Mouse (Mus musculus) adrenal gland, postnatal 36 days (tissue): Measurements from ENCODE around the gene Slc13a5. TPM values are rescaled to one million over a fixed set of nuclear protein-coding genes. Genes with fewer than 3 reads are reported as not detected.

Source experiments
- DNase-seq, 2 experiments: peaks; one replicate each; pipeline ENCODE4 v3.0.0; 2021; ENCODE audit warnings: mixed read lengths in 1 of 2
- total RNA-seq, 2 experiments: library from RNA; stranded (reverse); gene quantifications; 2 replicates each; pipeline ENCODE4 v1.2.3; 2021

The Slc13a5 gene
- total RNA-seq, 2 experiments from 2014 or later, result 0.07 to 0.17 TPM

GRCm38 (mm10) chr11:72265483-72265882, 1.5 kb downstream of the Slc13a5 start:
- DNase-seq, result peak; percentile 29 to 51

GRCm38 (mm10) chr11:72256441-72256840, 10.6 kb downstream of the Slc13a5 start:
- no peak for DNase-seq

DNA sequence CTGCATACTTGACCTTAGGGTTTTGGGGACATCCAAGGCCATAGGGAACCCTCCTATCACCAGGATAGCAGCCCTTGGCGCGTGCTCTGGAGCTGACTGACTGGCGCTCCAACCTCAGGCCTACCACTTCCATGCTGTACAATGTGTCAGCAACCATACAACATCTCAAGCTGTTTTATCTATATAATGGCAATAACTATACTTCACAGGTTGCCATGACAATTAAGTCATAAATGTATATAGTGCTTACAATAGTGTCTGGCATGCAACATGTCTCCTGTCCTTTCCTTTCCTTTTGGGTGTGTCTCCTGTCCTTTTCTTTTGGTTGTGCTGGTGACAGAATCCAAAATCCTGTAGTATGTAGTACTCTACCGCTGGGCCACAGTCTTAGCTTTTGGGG, 11.4 kb downstream of the Slc13a5 start:
- no peak for DNase-seq

DNA sequence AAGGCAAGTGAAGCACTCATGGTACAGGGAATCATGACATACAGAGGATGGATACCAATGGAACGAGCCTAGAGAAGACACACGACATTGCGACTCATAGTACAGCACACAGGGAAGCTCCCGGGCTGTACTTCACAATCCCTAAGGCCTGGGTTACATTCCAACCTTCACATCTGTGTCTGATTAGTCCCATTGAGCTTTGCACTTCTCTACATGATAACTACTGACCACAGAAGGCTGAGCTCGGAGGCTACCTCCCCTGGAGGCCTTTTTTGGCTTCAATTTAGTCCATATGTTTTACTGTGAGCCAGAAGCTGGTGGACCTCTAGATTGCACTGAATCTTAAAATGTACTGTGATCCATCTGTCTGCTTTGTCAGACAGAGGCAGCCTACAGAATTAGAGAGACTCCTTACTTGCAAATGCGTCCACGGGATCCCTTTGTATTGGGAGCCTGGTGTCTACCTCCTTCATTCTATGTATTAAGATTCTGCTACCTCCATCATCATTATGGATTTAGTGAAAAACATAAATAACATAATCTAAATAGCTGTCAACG, 21.7 kb downstream of the Slc13a5 start:
- DNase-seq, result no peak

DNA sequence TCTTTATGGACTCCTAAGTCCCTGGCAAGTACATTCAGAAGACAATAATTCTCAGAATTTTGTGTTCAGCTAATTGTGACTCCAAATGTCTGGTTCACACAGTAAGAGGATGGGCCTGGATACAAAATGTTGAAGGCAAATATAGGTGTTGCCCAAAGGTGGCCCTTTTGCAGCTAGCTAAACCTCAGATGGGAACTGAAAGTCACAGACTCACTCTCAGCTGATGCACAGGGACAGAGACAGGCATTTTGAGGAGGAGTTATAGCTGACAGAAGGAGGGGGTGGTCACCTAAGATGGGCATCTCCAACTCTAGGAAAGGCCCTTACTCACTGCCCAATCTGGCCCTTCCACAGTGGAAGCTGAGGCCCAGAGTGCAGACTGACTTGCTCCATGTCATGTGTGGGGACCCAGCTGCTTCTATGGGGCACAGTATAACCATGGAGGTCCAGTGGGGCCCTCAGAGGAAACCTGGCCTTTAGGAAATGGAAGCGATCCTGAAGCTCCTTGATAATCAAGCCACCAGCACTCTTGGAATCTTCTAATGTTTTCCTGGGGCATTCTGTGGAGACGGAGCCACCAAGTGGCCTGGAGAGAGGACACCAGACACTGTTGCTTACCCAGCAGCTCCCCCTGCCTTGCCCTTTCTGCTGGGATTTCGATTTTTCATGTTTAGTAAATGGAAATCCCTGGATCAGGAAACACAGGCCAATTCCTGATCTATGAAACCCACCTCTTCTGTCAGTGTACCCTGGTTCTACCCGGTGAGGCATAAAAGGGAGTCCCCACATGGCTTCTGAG, 26.8 kb downstream of the Slc13a5 start:
- no peak for DNase-seq

- peak in 1 of 2 experiments; percentile 10 for DNase-seq
Observed at GRCm38 (mm10) chr11:72234013-72234412, 33.0 kb downstream of the Slc13a5 start.

GRCm38 (mm10) chr11:72232991-72233390, 34.0 kb downstream of the Slc13a5 start:
- no peak for DNase-seq

- no peak for DNase-seq
Observed at GRCm38 (mm10) chr11:72232068-72232467, 35.0 kb downstream of the Slc13a5 start.

GRCm38 (mm10) chr11:72228513-72228912, 38.5 kb downstream of the Slc13a5 start:
- no peak for DNase-seq

DNA sequence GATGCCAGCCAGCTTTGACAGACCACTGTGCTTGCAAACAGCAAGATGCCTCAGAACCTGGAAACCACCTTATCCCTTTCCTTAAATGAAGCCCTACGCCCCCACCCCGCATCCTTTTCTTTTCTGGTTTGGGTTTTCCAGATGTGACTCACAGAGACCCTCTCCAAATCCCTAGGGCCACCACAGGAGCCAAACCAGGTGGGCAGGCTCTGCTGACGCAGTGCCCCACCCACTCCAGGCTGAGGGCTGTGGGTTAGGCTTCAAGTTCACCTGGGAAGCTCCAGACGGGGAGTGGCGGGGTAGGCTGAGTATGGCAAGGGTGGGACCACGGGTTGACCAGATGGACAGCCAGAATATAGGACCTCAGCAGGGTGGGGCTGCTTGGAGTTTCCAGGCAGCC, 40.1 kb downstream of the Slc13a5 start:
- DNase-seq, result no peak

- no peak for DNase-seq
Observed at GRCm38 (mm10) chr11:72226020-72226791, 40.8 kb downstream of the Slc13a5 start.

GRCm38 (mm10) chr11:72224865-72225264, 42.2 kb downstream of the Slc13a5 start:
- DNase-seq, result peak; percentile 75 to 77

DNA sequence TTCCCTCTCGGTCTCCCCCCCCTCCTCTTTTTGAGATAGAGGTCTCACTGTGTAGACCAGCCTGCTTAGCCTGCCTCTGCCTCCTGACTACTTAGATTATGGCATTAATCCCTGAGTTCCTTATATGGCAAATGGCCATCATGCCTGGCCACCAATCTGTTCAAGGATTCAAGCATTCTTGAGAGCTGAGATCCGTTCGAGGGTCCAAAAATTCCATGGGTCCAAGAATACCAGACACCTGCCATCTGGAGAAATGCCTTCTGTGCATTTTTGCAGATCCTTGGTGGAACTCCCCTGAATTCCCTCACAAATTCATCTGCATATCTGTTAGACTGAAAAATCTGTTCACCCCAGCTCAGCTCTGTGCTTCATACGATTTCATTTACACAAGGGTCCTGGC, 43.6 kb downstream of the Slc13a5 start:
- DNase-seq, result no peak

GRCm38 (mm10) chr11:72221278-72221677, 45.7 kb downstream of the Slc13a5 start:
- DNase-seq, result peak; percentile 71 to 84

DNA sequence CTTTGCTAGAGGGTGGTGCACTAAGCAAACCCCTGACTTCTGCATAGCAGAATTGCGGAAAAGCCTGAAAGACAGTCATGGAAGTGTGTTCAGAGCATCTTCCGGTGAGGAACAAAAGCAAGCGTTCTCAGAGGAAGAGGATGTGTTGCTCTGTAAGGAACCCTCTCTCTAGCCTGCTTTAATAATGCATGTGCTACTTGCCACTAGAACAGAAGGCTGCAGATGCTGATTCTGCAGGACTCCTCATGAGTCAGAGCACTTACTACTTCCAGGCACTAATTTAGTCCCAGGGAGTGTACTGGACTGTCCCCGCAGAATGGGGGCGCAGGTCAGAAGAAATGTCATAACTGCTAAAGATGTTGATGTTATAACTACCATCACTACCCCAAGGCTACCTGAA, 49.9 kb downstream of the Slc13a5 start:
- DNase-seq, result no peak

DNA sequence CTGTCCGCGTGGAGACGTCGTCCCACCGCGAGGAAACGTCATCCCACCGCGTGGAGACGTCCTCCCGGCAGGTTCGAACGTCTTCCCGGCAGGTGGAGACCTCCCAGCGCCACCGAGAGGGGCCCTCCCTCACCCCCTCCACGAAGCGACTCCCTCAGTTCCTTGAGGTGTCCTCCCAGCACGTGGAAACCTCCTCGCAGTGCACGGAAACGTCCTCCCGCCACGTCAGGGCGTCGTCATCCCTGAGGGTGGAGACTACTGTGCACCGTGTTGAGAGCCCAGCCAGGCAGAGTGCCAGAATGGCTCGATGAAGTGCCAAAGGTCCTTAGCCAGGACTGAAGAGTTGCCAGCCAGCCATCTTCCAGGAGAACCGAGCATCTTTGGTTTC, 51.6 kb downstream of the Slc13a5 start, which contains the start of gene Med31:
TSS of gene Med31 (minus strand) at position 183 of the 388 bp plus-strand sequence.
- DNase-seq, result peak; percentile 88

- peak; percentile 96 to 97 for DNase-seq
Observed at GRCm38 (mm10) chr11:72214591-72215409, 52.2 kb downstream of the Slc13a5 start.

DNA sequence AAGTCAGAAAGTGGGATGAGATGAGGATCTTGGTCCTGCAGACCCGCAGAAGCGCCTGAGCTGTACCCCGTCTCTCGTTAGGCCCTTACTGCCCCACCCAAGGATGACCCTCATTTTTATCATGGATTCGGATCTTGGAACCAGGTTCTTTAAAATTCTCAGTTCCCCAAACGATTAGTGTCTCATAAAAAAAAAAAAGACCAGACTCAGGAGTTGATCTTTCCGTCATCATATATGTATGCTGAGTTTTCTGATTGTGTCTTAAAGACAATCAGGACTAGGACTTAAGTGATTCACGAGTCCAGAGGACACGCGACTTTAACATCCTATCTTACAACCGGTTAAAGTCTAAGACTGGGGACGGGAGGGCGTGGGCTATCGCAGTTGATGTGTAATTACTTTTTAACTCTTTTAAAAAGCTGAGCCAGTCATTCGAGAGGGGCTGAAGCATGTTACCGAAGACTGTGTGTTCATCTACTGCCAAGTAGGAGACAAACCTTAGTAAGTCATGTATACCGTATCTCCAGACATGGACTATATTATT, 59.1 kb downstream of the Slc13a5 start:
- no peak for DNase-seq

GRCm38 (mm10) chr11:72207204-72207833, 59.7 kb downstream of the Slc13a5 start, which contains the start of the genes 4933427D14Rik and Txndc17:
TSS of gene 4933427D14Rik (minus strand) at chr11:72207459.
TSS of gene Txndc17 (plus strand) at chr11:72207547.
- DNase-seq, result peak; percentile 92 to 94

GRCm38 (mm10) chr11:72206341-72207203, 60.5 kb downstream of the Slc13a5 start, which contains the start of gene Gm43951:
TSS of gene Gm43951 (minus strand) at chr11:72206840.
- peak; percentile 19 to 48 for DNase-seq
